Mouse (Mus musculus) stomach, postnatal 0 days (tissue): ENCODE results near the gene Ankrd40. TPM values are rescaled to one million over a fixed set of nuclear protein-coding genes. Genes with fewer than 3 reads are reported as not detected.

Experiments used
- ATAC-seq: fragments of 200-750 bp; cut with Nextera tagmentation; 2 replicates; pipeline ENCODE4 v1.8.0; 2017; ENCODE audit not compliant: low FRiP score, low TSS enrichment
- DNase-seq: peaks from one replicate; pipeline ENCODE4 v3.0.0-alpha.2; 2016; ENCODE audit warnings: low spot score
- H3K27ac ChIP-seq: fragments of 300-500 bp; sonication (generic); replicated peaks from 2 replicates; pipeline ENCODE4 v1.5.1; 2014; ENCODE audit warnings: mild to moderate bottlenecking, control low read depth
- H3K27me3 ChIP-seq: fragments of 300-500 bp; sonication (generic); 2 replicates; pipeline ENCODE4 v1.6.1; 2014; ENCODE audit warnings: low read length; ENCODE audit not compliant: control insufficient read depth, insufficient read depth
- H3K36me3 ChIP-seq: fragments of 300-500 bp; sonication (generic); 2 replicates; pipeline ENCODE4 v1.6.1; 2014; ENCODE audit warnings: low read length, mixed read lengths; ENCODE audit not compliant: control insufficient read depth, insufficient read depth
- H3K4me1 ChIP-seq: fragments of 300-500 bp; sonication (generic); replicated peaks from 2 replicates; pipeline ENCODE4 v1.6.1; 2014; ENCODE audit warnings: antibody characterized with exemption; ENCODE audit not compliant: control insufficient read depth, insufficient read depth
- H3K4me2 ChIP-seq: fragments of 300-500 bp; sonication (generic); replicated peaks from 2 replicates; pipeline ENCODE4 v1.6.1; 2014; ENCODE audit warnings: low read depth, mild to moderate bottlenecking, control low read depth, moderate library complexity
- H3K4me3 ChIP-seq: fragments of 300-500 bp; sonication (generic); 2 replicates; pipeline ENCODE4 v1.5.1; 2014; ENCODE audit warnings: low read depth, low read length, control low read depth
- H3K9ac ChIP-seq: fragments of 300-500 bp; sonication (generic); 2 replicates; pipeline ENCODE4 v1.6.1; 2014; ENCODE audit warnings: mild to moderate bottlenecking, low read length, control low read depth, mixed read lengths
- H3K9me3 ChIP-seq: fragments of 300-500 bp; sonication (generic); 2 replicates; pipeline ENCODE4 v1.6.1; 2016; ENCODE audit warnings: low read length; ENCODE audit not compliant: control insufficient read depth
- CTCF ChIP-seq: IDR thresholded peaks from 2 replicates; pipeline ENCODE4 v1.5.1; 2016; ENCODE audit warnings: antibody characterized with exemption, low read depth, mild to moderate bottlenecking, moderate library complexity
- EP300 ChIP-seq: optimal IDR thresholded peaks from 2 replicates; pipeline ENCODE3; 2016; ENCODE audit warnings: antibody characterized with exemption
- WGBS: fragments of 180-500 bp; shearing (Covaris S2); extraction: QIAGEN DNeasy Blood & Tissue Kit; methylation state at CpG from one replicate; pipeline ENCODE4 v1.1.7; 2014; 5-methylcytosine and 5-hydroxymethylcytosine counted together
- polyA plus RNA-seq: library from polyadenylated mRNA; unstranded; fragments of >200 nt; fragmentation: Nextera tagmentation; extraction: Ambion mirVana; gene quantifications from 2 replicates; pipeline ENCODE4 v1.2.1, GENCODE M21; 2015

Ankrd40 gene
- polyA plus RNA-seq, 1 experiment from 2014 or later = 14.8 TPM

- no peak overlapping the region for H3K9ac ChIP-seq
- H3K27ac ChIP-seq = no peak overlapping the region
- TF ChIP-seq CTCF (no peak), EP300 (no peak)
- H3K4me1 ChIP-seq = no peaks in the 10 kb centered on the region
- ATAC-seq (peak; percentile 54; the same call in 1 of the 2 replicates), DNase-seq (no peak)
- no peaks in the 10 kb centered on the region for H3K27me3 ChIP-seq
- H3K9me3 ChIP-seq = no peaks in the 10 kb centered on the region
- H3K4me2 ChIP-seq = no peak overlapping the region
- peaks cover 10% of the 10 kb centered on the region for H3K36me3 ChIP-seq
- no peak overlapping the region for H3K4me3 ChIP-seq
- WGBS = 80% methylated on average over 5 of the region's 5 CpGs
Measured at GRCm38 (mm10) chr11:94287105-94287504, 40.7 kb upstream of the Ankrd40 start.

- H3K4me3 ChIP-seq = no peak overlapping the region
Measured at GRCm38 (mm10) chr11:94290062-94290740, 37.6 kb upstream of the Ankrd40 start.

GRCm38 (mm10) chr11:94294996-94295845, 32.6 kb upstream of the Ankrd40 start:
- peaks cover 33% of the 10 kb centered on the region for H3K36me3 ChIP-seq
- no peaks in the 10 kb centered on the region for H3K9me3 ChIP-seq
- no peak overlapping the region for H3K9ac ChIP-seq
- no peak overlapping the region for H3K4me2 ChIP-seq
- no peak overlapping the region for H3K4me3 ChIP-seq
- TF ChIP-seq EP300 (no peak), CTCF (no peak)
- H3K27me3 ChIP-seq = no peaks in the 10 kb centered on the region
- no peak overlapping the region for H3K27ac ChIP-seq
- no peaks in the 10 kb centered on the region for H3K4me1 ChIP-seq
- DNase-seq (no peak), ATAC-seq (no peak)
- WGBS = 77% methylated on average over 9 of the region's 9 CpGs

More at GRCm38 (mm10) chr11:94290062-94290740, 37.6 kb upstream of the Ankrd40 start:
- H3K27me3 ChIP-seq = no peaks in the 10 kb centered on the region
- H3K4me1 ChIP-seq = no peaks in the 10 kb centered on the region
- no peak overlapping the region for H3K27ac ChIP-seq
- WGBS = 87% methylated on average over 10 of the region's 10 CpGs
- ATAC-seq (no peak), DNase-seq (no peak)
- no peak overlapping the region for H3K9ac ChIP-seq
- no peaks in the 10 kb centered on the region for H3K9me3 ChIP-seq
- no peak for TF ChIP-seq EP300
- no peak for TF ChIP-seq CTCF
- H3K36me3 ChIP-seq = peaks cover 18% of the 10 kb centered on the region
- H3K4me2 ChIP-seq = no peak overlapping the region

GRCm38 (mm10) chr11:94312733-94313132, 15.1 kb upstream of the Ankrd40 start:
- Histone ChIP-seq H3K9ac (no peak overlapping the region), H3K4me2 (no peak overlapping the region), H3K27me3 (no peaks in the 10 kb centered on the region), H3K9me3 (no peaks in the 10 kb centered on the region), H3K4me3 (no peak overlapping the region), H3K36me3 (no peaks in the 10 kb centered on the region; the same call in 1 of the 2 replicates), H3K4me1 (peaks cover 2% of the 10 kb centered on the region), H3K27ac (no peak overlapping the region)
- DNase-seq = no peak
- ATAC-seq = no peak
- no peak for TF ChIP-seq EP300
- TF ChIP-seq CTCF = no peak
- 76% methylated on average over 1 of the region's 1 CpGs for WGBS

- Histone ChIP-seq H3K9ac (no peak overlapping the region), H3K4me1 (peaks cover 2% of the 10 kb centered on the region), H3K4me2 (no peak overlapping the region), H3K27ac (0 out of 2 replicates have a peak overlapping the region, but pooled peaks have one; percentile 8), H3K4me3 (no peak overlapping the region), H3K9me3 (no peaks in the 10 kb centered on the region), H3K36me3 (no peaks in the 10 kb centered on the region; the same call in 1 of the 2 replicates), H3K27me3 (no peaks in the 10 kb centered on the region)
- no peak for TF ChIP-seq EP300
- ATAC-seq (no peak), DNase-seq (no peak)
- 35% methylated on average over 2 of the region's 2 CpGs for WGBS
Measured at GRCm38 (mm10) chr11:94314098-94314652, 13.6 kb upstream of the Ankrd40 start.
